Mouse (Mus musculus) cerebellum, adult 11-12 months (tissue): ENCODE measurements around the gene Crybb1.

Source experiments
- DNase-seq: peaks from one replicate; pipeline ENCODE4 v3.0.0; 2022

Crybb1 gene

DNA sequence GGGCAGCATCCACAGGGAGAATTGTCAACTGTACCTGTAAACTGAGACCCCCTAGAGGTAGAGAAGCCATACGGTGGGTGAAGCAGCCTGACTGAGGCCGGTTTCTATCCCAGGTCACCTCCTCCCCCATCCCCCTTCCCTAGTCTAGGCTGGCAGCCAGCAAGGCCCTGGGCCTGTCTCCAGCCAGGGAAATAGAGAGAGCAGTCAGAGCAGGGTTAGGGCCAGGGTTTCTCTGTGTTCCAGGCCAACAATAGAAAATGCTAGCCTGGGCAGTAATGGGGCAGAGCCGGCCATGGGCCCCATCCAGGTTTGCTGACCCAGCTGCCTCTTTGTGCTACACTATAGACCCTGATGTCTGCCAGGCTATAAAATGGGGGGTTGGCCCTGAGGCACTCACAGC, at the start of gene Crybb1:
Gene Crybb1, plus strand, starts transcription at position 390 of the 400 bp plus-strand sequence.
- DNase-seq = peak; percentile 92

- no peak for DNase-seq
Observed at GRCm38 (mm10) chr5:112206543-112207255, 48.9 kb upstream of the Crybb1 start.

DNA sequence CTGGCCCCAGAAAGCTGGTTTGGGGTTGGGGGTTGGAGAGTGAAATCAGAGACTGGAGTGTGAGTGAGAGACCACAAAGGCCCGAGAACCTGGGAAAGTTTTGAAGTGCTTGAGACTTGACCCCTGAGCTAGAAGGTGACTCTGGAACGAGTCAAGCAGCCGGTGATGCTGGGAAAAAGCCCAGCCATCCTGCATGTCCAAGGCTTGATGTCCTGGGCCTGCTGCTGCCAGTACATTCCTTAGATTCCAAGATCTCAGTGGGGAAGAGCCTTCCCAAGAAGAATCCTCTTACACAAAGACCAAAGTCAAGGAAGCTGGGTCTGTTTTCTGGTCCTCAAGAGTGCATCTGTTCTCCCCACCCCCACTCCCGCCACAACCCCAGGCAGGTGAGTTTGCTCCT, 47.3 kb upstream of the Crybb1 start:
- DNase-seq = no peak

- no peak for DNase-seq
Observed at GRCm38 (mm10) chr5:112210104-112210503, 45.5 kb upstream of the Crybb1 start.

DNA sequence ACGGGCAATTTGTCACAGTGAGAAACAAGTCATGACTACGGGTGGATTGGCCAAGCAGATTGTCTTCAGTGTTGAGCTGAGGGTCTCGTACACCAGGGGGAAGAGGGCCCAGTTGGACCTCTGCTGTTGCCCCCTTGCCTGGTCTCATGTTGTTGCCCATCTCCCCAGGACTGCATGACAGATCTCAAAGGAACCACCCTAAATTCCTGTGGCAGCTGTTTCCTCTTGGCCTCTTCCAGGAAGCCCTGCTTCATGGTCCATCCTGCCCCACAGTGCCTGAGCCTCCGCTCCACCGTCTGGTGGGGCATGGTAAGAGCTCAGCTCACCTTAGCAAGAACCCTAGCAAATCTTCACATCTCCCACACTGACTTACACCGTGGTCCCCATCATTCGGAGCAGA, 43.7 kb upstream of the Crybb1 start:
- no peak for DNase-seq

DNA sequence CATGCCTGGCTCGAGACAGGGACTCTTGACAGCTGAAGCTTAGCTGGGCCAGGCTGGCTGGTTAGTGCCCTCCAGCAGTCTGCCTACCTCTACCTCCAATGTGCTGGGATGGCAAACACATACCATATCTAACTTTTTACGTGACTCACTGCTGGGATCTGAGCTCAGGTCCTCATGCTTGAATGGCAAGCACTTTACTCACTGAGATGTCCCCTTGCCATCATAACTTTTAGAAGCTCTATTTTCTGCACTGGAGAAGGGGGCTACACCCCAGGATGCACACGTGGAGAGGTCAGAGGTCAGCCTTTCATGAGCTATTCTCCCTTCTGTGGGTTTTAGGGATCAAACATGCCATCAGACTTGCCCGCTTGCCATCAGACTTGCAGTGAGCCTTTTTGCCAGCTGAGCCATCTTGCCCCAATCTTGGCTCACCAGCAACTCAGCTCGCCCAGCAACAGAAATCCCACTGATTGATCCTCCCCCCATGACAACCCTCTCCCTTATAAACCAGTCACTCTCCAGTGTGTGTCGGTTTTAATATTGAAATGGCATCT, 42.8 kb upstream of the Crybb1 start:
- DNase-seq = no peak

DNA sequence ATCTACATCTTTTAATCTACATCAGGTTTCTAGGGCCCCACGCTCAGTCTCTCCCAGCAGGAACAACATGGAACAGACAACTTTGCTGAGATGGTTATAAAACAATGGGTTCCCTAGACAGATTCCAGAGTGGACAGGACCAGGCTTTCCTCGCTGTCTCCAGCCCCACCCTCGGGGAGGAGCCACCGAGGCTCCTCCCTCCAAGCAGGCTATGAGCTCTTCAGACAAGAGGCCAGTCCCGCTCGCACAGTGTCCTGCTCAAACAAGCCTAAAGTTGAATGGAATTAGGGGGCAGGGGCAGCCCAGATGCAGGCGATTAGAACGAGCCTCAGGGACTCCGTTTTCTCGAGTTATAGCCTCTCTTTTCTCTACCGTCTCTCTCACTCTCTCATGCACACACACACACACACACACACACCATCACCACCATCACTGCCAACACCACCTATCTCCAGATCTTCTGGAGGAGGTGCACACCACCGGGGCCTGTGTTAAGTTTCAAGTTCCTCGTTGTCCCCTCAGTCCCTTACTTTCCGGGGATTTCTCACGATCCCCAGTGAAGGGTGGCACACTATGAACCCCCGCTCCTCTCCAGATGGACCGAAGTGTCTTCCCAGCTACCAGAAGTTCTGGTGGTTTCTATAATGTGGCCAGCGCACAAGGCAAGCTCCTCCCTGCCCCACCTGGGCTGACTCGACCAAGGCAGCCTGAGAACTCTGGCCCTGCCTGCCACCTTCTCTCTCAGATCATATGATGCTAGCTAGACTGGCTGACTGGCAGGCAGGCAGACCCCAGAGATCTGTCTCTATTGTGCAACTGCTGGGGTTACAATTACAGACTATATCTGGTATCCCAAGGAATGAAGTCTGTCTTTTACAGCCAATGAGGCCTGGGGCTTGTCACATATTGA, 42.0 kb upstream of the Crybb1 start:
- DNase-seq = no peak

DNA sequence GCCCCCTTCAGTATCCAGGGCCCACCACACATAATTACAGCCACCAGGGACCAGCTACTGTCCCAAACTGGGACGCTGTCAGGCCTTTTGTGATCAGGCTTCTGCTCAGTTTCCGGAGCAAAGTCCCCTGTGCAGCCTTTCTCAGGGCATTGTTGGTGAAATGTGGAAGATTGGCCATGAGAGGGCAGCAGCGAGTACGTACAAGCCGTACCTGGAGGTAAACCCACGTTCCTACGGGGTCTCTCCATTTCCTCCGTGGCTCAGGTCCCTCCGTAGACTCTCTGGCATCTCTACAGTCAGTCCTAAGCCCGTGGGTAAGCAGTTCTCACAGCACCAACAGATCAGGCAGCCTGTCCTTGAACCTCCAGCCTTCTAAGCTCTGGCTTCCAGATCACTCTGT, 41.2 kb upstream of the Crybb1 start:
- DNase-seq = no peak

- DNase-seq = no peak
Observed at GRCm38 (mm10) chr5:112215291-112215751, 40.3 kb upstream of the Crybb1 start.

- no peak for DNase-seq
Observed at GRCm38 (mm10) chr5:112215801-112216251, 39.8 kb upstream of the Crybb1 start.

DNA sequence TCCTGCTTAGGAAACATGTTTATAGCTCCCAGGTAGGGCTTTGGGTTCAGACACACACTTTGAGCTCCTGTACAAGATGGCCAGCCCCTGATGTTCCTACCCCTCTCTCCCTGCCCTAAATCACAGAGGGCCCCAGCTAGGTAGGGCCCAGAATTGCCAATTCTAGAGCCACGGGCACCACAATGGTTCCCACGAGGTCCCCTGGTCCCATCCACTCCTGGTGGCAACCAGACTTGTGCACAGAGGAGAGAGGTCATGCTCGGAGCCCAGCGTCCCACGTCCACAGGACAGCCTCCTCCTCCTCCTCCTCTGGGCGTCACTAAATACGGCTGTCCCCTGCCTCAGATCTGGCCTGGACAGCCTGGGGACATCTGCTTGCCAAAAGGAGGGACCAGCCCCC, 39.3 kb upstream of the Crybb1 start:
- no peak for DNase-seq

GRCm38 (mm10) chr5:112217031-112217430, 38.6 kb upstream of the Crybb1 start:
- DNase-seq = no peak

GRCm38 (mm10) chr5:112218679-112219078, 36.9 kb upstream of the Crybb1 start:
- no peak for DNase-seq

- no peak for DNase-seq
Observed at GRCm38 (mm10) chr5:112219398-112219797, 36.2 kb upstream of the Crybb1 start.

GRCm38 (mm10) chr5:112220203-112220602, 35.4 kb upstream of the Crybb1 start:
- no peak for DNase-seq

DNA sequence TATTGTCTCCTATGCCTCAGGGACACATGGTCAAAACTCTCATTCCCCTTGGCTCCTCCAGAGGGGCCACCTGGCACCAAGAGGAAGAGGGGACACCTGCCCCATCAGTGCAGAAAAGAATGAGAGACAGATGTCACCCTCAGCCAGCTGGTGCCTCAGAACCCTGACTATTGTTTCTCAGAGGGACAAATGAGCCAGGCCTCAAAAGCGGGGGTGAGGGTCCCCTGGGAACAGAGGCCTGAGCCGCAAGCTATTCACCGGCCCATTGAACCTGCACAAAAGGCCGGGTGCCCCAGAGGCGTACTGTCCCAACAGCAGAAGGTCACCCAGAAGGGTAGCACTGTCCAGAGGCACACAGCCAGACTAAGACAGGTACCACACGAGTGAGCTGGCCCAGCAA, 30.0 kb upstream of the Crybb1 start:
- DNase-seq = no peak

- DNase-seq = no peak
Observed at GRCm38 (mm10) chr5:112227354-112227753, 28.3 kb upstream of the Crybb1 start.

DNA sequence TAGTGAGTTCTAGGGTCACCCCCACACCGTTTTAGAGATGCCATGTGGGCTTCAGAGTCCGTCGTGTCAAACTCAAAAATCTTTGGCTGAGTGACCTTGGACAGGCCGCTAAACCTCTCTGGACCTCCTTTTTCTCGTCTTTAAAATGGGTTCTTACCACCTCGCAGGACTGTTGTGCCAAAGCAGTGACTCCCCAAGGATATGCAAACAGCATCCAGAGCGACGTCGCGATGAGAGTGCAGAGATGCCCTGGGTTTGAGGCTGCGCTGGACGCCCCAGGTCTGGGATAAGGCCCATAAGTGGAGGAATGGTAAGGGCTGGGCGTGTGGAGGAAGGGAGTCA, 27.7 kb upstream of the Crybb1 start:
- no peak for DNase-seq

DNA sequence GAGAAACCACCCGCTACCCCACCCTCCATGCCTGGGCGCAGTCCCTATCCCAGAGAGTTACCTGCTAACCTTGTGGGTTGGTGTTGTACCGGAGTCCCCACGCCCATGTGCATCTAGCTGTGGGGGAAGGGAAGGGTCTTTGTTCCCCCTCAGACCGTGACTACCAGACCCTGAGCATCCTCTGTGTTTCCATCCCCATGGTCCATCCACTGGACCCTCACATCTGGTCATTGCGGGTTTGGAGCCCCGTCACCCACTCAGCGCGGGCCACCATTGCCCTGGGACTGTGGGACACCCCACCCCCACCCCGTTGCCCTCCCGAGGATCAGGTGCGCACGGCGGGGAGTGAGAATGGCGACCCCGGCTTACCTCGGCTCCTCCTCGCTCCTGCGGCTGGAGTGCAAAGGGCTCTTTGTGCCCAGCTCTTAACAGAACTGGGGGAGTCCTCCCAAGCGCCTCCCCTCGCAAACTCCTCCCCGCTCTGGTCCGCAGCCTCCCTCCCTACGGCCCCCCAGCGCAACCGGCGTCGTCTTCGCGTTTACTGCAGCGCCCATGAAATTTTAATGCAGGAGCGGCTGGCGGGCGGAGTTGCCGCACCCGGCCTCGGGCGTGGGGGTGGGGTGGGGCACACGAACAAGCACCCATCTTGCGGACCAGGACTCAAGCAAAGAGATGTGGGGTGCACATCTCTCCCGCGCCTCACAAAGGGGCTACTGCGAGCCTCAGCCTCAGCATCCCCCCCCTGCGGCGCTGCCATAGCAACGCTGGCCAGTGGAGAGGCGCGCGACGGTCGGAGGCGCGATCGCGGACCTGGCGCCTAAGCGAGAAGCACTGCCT, 27.2 kb upstream of the Crybb1 start:
- no peak for DNase-seq

- DNase-seq = no peak
Observed at GRCm38 (mm10) chr5:112235806-112236205, 19.8 kb upstream of the Crybb1 start.

- DNase-seq = no peak
Observed at GRCm38 (mm10) chr5:112236631-112237030, 19.0 kb upstream of the Crybb1 start.

DNA sequence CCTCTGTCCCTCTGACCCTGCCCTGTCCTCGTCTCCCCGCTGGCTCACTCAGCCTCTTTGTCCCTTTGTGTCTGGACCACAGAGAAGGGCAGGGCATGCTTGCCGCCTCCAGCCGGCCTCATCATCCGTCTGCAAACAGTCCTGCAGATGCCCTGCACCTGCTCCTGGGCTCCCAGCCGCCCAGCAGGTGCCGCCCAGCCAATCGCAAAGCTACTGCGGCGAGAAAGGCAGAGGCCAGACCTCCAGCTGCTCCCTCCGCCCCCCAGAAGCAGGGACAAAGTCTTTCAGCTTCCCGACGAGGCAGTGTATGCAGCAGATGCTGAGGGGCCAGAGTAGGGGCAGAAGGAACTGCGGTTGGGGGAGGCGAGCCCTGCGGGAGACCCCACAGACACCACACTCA, 18.2 kb upstream of the Crybb1 start:
- DNase-seq = no peak
